Mouse (Mus musculus) CH12F3 (cell line): ENCODE results near the gene Zfand2b.

Source experiments
- in situ Hi-C: fragments of 300-500 bp; cut with MboI; formaldehyde crosslinking; loops from 2 replicates; pipeline ENCODE4 v1.14.3; 2020; ENCODE audit warnings: low sequenced_read_pairs

Gene Zfand2b

GRCm38 (mm10) chr1:75212542-75212941 is 44.1 kb downstream of the Zfand2b start:
- in situ Hi-C loops, result no loop called here

DNA sequence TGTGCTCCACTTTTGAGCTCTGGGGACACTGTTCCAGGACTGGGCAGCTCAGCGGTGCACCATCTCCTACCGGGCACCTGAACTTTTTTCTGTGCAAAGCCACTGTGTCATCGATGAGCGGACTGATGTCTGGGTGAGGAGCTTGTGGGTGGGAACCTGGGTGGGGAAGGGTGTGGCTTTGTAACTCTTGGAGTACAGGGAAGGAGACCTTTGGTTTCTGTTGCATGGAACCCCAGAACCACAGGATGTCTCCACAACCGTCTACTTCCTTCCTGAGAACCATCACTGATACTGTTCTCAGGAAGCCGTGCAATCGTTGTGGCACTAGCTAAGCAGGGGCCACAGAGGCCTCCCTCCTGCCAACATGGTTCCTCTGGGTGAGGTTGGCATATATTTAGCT is 44.6 kb downstream of the Zfand2b start:
- in situ Hi-C loops, result no loop called here

- in situ Hi-C loops, result no loop called here
These were observed 46.0 kb downstream of the Zfand2b start for GRCm38 (mm10) chr1:75214442-75214841.

DNA sequence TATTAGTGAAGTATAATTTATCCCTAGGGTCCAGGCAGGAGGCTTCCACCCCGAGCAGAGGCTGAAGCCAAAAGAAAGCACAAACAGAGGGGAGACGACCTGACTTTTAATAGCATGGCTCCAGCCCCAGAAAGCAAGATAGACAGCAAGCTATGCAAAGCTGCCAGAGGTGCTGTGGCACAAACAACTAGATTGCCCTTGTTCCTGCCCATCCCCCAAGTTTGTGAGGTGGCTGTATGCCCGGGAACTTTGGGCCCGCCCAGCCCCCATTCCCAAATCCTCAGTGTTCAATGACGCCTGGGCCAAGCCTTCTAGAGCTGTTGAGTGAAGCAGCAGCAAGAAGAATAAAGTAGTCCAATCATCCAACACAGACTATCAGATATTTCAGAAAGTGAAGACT is 46.4 kb downstream of the Zfand2b start:
- in situ Hi-C loops, result no loop called here

DNA sequence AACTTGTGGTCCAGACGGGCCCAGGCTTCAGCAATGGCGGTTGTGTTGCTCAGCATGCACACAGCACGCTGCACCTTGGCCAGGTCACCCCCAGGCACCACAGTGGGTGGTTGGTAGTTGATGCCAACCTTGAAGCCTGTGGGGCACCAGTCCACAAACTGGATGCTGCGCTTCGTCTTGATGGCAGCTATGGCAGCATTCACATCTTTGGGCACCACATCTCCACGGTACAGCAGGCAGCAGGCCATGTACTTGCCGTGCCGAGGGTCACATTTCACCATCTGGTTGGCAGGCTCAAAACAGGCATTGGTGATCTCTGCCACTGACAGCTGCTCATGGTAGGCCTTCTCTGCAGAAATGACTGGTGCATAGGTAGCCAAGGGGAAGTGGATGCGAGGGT is 47.3 kb downstream of the Zfand2b start:
- in situ Hi-C loops, result no loop called here

GRCm38 (mm10) chr1:75216797-75217585 is 48.5 kb downstream of the Zfand2b start:
- in situ Hi-C loops, result no loop called here

GRCm38 (mm10) chr1:75217893-75218226 is 49.4 kb downstream of the Zfand2b start:
- in situ Hi-C loops, result no loop called here

GRCm38 (mm10) chr1:75218227-75219001 is 50.0 kb downstream of the Zfand2b start:
- in situ Hi-C loops, result no loop called here

DNA sequence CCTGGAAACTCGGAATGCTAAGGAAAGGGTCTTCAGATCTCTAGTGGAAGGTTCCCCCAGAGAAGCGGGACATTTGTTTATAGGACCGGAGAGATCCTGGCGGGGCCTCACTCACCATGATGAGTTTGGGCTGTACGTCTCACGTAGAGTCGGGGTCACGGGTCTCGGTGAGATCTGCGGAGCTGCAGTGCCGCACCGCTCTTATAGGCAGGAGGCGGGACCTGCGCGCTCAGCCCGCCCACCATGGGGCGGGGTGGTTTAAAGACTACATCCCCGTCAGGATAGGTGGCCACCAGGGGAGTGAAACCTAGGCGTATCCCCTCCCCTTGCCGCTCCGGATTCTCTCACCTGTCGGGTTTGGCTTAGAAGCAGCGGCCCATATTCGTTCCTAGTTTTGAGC is 50.6 kb downstream of the Zfand2b start:
- in situ Hi-C loops, result no loop called here

DNA sequence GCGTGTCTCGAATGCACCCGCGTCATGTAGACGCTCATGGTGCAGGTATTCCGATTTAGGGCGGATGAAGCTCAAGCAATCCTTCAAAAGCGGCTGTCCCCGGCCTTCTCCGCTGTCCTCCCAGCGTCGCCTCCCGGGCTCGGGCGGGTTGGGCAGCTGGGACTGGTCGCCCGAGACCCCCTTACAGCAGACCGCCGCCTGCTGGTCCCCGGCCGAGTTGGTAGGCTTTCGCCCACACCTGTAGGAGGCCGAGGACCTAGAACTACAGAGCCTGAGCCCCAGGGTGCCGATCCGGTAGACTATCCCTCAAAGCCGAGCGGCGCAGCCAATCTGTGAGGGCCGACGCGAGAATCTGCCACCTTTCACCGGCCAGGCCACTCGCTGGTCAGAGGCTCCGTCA is 51.1 kb downstream of the Zfand2b start, which contains the start of gene Tuba4a:
Gene Tuba4a (minus strand): TSS at position 335 of the 400 bp plus-strand sequence.
- in situ Hi-C loops, result no loop called here
